Mouse (Mus musculus): ENCODE data around the gene Rpl29. TPM values are rescaled to one million over a fixed set of nuclear protein-coding genes. Genes with fewer than 3 reads are reported as not detected.

Rpl29 gene
- polyA plus RNA-seq, 1 experiment, result 41.5 TPM

GRCm38 (mm10) chr9:106402149-106402548 lies 27.1 kb upstream of the Rpl29 start:
- Histone ChIP-seq H3K36me3 (replicated peaks; ENCODE audit: low read length) (no peaks in the 10 kb centered on the region), H3K27me3 (replicated peaks) (peaks cover 70% of the 10 kb centered on the region), H3K4me3 (replicated peaks) (no peak overlapping the region), H3K4me1 (peaks cover 67% of the 10 kb centered on the region), H3K9me3 (no peaks in the 10 kb centered on the region)
- TF ChIP-seq FLI1 (IDR thresholded peaks at IDR 0.05; ENCODE audit: low read length) (no peak), GATA1 (IDR thresholded peaks at IDR 0.05; ENCODE audit: borderline replicate concordance, low read length) (no peak)

- Histone ChIP-seq H3K9me3 (no peaks in the 10 kb centered on the region), H3K4me1 (peaks cover 66% of the 10 kb centered on the region), H3K27me3 (replicated peaks) (peaks cover 74% of the 10 kb centered on the region), H3K36me3 (replicated peaks; ENCODE audit: low read length) (no peaks in the 10 kb centered on the region), H3K4me3 (replicated peaks) (no peak overlapping the region)
- TF ChIP-seq GATA1 (IDR thresholded peaks at IDR 0.05; ENCODE audit: borderline replicate concordance, low read length) (no peak), FLI1 (IDR thresholded peaks at IDR 0.05; ENCODE audit: low read length) (no peak)
Measured at GRCm38 (mm10) chr9:106402607-106403375, 26.5 kb upstream of the Rpl29 start.

GRCm38 (mm10) chr9:106405275-106405674 lies 24.0 kb upstream of the Rpl29 start:
- peaks cover 14% of the 10 kb centered on the region for H3K9me3 ChIP-seq
- H3K27me3 ChIP-seq (replicated peaks), result peaks cover 77% of the 10 kb centered on the region
- H3K4me3 ChIP-seq (replicated peaks), result no peak overlapping the region
- TF ChIP-seq GATA1 (IDR thresholded peaks at IDR 0.05; ENCODE audit: borderline replicate concordance, low read length) (no peak), FLI1 (IDR thresholded peaks at IDR 0.05; ENCODE audit: low read length) (no peak)
- H3K4me1 ChIP-seq, result peaks cover 52% of the 10 kb centered on the region
- no peaks in the 10 kb centered on the region for H3K36me3 ChIP-seq (replicated peaks; ENCODE audit: low read length)

GRCm38 (mm10) chr9:106406443-106407078 lies 22.7 kb upstream of the Rpl29 start:
- Histone ChIP-seq H3K4me3 (replicated peaks) (no peak overlapping the region), H3K4me1 (peaks cover 50% of the 10 kb centered on the region), H3K9me3 (peaks cover 14% of the 10 kb centered on the region), H3K36me3 (replicated peaks; ENCODE audit: low read length) (no peaks in the 10 kb centered on the region), H3K27me3 (replicated peaks) (peaks cover 77% of the 10 kb centered on the region)
- no peak for TF ChIP-seq FLI1 (IDR thresholded peaks at IDR 0.05; ENCODE audit: low read length)
- TF ChIP-seq GATA1 (IDR thresholded peaks at IDR 0.05; ENCODE audit: borderline replicate concordance, low read length), result no peak

GRCm38 (mm10) chr9:106409096-106409495 lies 20.2 kb upstream of the Rpl29 start:
- H3K4me1 ChIP-seq, result peaks cover 40% of the 10 kb centered on the region
- no peak overlapping the region for H3K4me3 ChIP-seq (replicated peaks)
- H3K27me3 ChIP-seq (replicated peaks), result peaks cover 81% of the 10 kb centered on the region
- peaks cover 14% of the 10 kb centered on the region for H3K9me3 ChIP-seq
- no peak for TF ChIP-seq FLI1 (IDR thresholded peaks at IDR 0.05; ENCODE audit: low read length)
- no peak for TF ChIP-seq GATA1 (IDR thresholded peaks at IDR 0.05; ENCODE audit: borderline replicate concordance, low read length)
- no peaks in the 10 kb centered on the region for H3K36me3 ChIP-seq (replicated peaks; ENCODE audit: low read length)

- Histone ChIP-seq H3K4me1 (peaks cover 37% of the 10 kb centered on the region), H3K4me3 (replicated peaks) (no peak overlapping the region), H3K36me3 (replicated peaks; ENCODE audit: low read length) (no peaks in the 10 kb centered on the region), H3K9me3 (peaks cover 16% of the 10 kb centered on the region), H3K27me3 (replicated peaks) (peaks cover 88% of the 10 kb centered on the region)
- TF ChIP-seq FLI1 (IDR thresholded peaks at IDR 0.05; ENCODE audit: low read length), result no peak
- TF ChIP-seq GATA1 (IDR thresholded peaks at IDR 0.05; ENCODE audit: borderline replicate concordance, low read length), result no peak
Measured at GRCm38 (mm10) chr9:106410086-106410650, 19.1 kb upstream of the Rpl29 start.

- no peak for TF ChIP-seq FLI1 (IDR thresholded peaks at IDR 0.05; ENCODE audit: low read length)
- no peak for TF ChIP-seq GATA1 (IDR thresholded peaks at IDR 0.05; ENCODE audit: borderline replicate concordance, low read length)
- no peak overlapping the region for H3K4me3 ChIP-seq (replicated peaks)
- peaks cover 93% of the 10 kb centered on the region for H3K27me3 ChIP-seq (replicated peaks)
- H3K9me3 ChIP-seq, result peaks cover 16% of the 10 kb centered on the region
- H3K4me1 ChIP-seq, result peaks cover 30% of the 10 kb centered on the region
- no peaks in the 10 kb centered on the region for H3K36me3 ChIP-seq (replicated peaks; ENCODE audit: low read length)
Measured at GRCm38 (mm10) chr9:106411091-106411594, 18.1 kb upstream of the Rpl29 start.

- Histone ChIP-seq H3K4me1 (peaks cover 24% of the 10 kb centered on the region), H3K9me3 (peaks cover 16% of the 10 kb centered on the region), H3K27me3 (replicated peaks) (peaks cover 91% of the 10 kb centered on the region), H3K4me3 (replicated peaks) (no peak overlapping the region), H3K36me3 (replicated peaks; ENCODE audit: low read length) (no peaks in the 10 kb centered on the region)
- TF ChIP-seq FLI1 (IDR thresholded peaks at IDR 0.05; ENCODE audit: low read length), result no peak
- TF ChIP-seq GATA1 (IDR thresholded peaks at IDR 0.05; ENCODE audit: borderline replicate concordance, low read length), result no peak
Measured at GRCm38 (mm10) chr9:106411729-106412128, 17.5 kb upstream of the Rpl29 start.

- Histone ChIP-seq H3K36me3 (replicated peaks; ENCODE audit: low read length) (no peaks in the 10 kb centered on the region), H3K4me1 (peaks cover 22% of the 10 kb centered on the region), H3K27me3 (replicated peaks) (peaks cover 91% of the 10 kb centered on the region), H3K4me3 (replicated peaks) (no peak overlapping the region), H3K9me3 (peaks cover 16% of the 10 kb centered on the region)
- TF ChIP-seq GATA1 (IDR thresholded peaks at IDR 0.05; ENCODE audit: borderline replicate concordance, low read length) (no peak), FLI1 (IDR thresholded peaks at IDR 0.05; ENCODE audit: low read length) (no peak)
Measured at GRCm38 (mm10) chr9:106412210-106412609, 17.0 kb upstream of the Rpl29 start.

- Histone ChIP-seq H3K4me3 (replicated peaks) (no peak overlapping the region), H3K36me3 (replicated peaks; ENCODE audit: low read length) (no peaks in the 10 kb centered on the region), H3K9me3 (peaks cover 13% of the 10 kb centered on the region), H3K4me1 (peaks cover 35% of the 10 kb centered on the region), H3K27me3 (replicated peaks) (peaks cover 93% of the 10 kb centered on the region)
- TF ChIP-seq GATA1 (IDR thresholded peaks at IDR 0.05; ENCODE audit: borderline replicate concordance, low read length), result no peak
- TF ChIP-seq FLI1 (IDR thresholded peaks at IDR 0.05; ENCODE audit: low read length), result no peak
Measured at GRCm38 (mm10) chr9:106413606-106414005, 15.6 kb upstream of the Rpl29 start.

All from megakaryocyte, embryonic 14.5 days (primary cell).